Mouse (Mus musculus): ENCODE data around the gene Olfr376. TPM values are rescaled to one million over a fixed set of nuclear protein-coding genes. Genes with fewer than 3 reads are reported as not detected.

Olfr376 gene
- total RNA-seq (2023) = not detected

GRCm38 (mm10) chr11:73370946-73371345 is at the start of gene Olfr376:
TSS of gene Olfr376 (plus strand) at chr11:73371246.

DNA sequence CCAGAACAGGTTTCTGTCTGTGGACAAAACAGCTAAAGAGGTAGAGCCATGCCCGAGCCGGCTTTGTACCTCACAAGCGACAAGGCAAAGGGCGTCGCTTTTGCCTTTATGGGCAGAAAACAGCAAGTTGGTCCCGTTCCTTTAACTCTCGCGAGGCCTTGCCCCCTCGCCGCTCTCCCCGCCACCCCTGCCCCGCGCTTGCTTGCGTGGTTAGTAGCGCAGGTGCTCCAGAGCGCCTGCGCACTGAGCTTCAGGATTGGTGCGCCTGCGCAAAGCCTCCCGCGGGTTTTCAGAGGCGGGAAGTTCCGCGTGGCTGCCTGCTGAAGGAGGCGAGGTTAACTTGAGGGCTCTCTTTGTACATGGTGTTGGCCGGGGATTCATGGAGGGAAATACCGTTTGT is 41.6 kb upstream of the Olfr376 start, which contains the start of the genes Aspa, Gm49340 and Spata22:
TSS of gene Aspa (minus strand) at position 155 of the 400 bp plus-strand sequence.
TSS of gene Gm49340 (plus strand) at position 300 of the 400 bp plus-strand sequence.
TSS of gene Spata22 (plus strand) at position 300 of the 400 bp plus-strand sequence.

GRCm38 (mm10) chr11:73350483-73350882 is 20.6 kb upstream of the Olfr376 start, which contains the start of gene Olfr20:
TSS of gene Olfr20 (plus strand) at chr11:73350783.

GRCm38 (mm10) chr11:73399514-73399913 is 28.5 kb downstream of the Olfr376 start, which contains the start of gene Olfr1:
TSS of gene Olfr1 (minus strand) at chr11:73399614.

Other genes with a start within 250 kb of the Olfr376 start
- 10 to 100 TPM in 1 of 2 experiments, 1 to 10 TPM in 1; 8.9 to 11.9 TPM for gene Haspin, start 233.0 kb upstream of the Olfr376 start, total RNA-seq (2023)
- gene P2rx5, start 210.8 kb upstream of the Olfr376 start, total RNA-seq (2023) = not detected
- 10 to 100 TPM; 20.7 to 22.7 TPM for gene Emc6, start 194.2 kb upstream of the Olfr376 start, total RNA-seq (2023)
- 10 to 100 TPM; 16.3 to 18.2 TPM for gene Tax1bp3, start 194.2 kb upstream of the Olfr376 start, total RNA-seq (2023)
- 10 to 100 TPM; 15.1 to 18.7 TPM for gene Ctns, start 172.2 kb upstream of the Olfr376 start, total RNA-seq (2023)
- gene Shpk, start 171.8 kb upstream of the Olfr376 start, total RNA-seq (2023) = 1 to 10 TPM; 1.3 to 1.8 TPM
- not detected for gene Trpv1, start 137.0 kb upstream of the Olfr376 start, total RNA-seq (2023)
- gene Trpv3, start 103.9 kb upstream of the Olfr376 start, total RNA-seq (2023) = not detected
- under 1 TPM in 1 of 2 experiments, not detected in 1; 0.09 TPM for gene Aspa, start 41.6 kb upstream of the Olfr376 start, total RNA-seq (2023)
- not detected for gene Gm49340, start 41.5 kb upstream of the Olfr376 start, total RNA-seq (2023)
- gene Spata22, start 41.5 kb upstream of the Olfr376 start, total RNA-seq (2023) = not detected
- not detected for gene Olfr20, start 20.5 kb upstream of the Olfr376 start, total RNA-seq (2023)
- not detected for gene Olfr1, start 28.4 kb downstream of the Olfr376 start, total RNA-seq (2023)
- not detected for gene Olfr378, start 57.2 kb downstream of the Olfr376 start, total RNA-seq (2023)
- gene Olfr380, start 86.3 kb downstream of the Olfr376 start, total RNA-seq (2023) = not detected
- not detected for gene Olfr381, start 120.4 kb downstream of the Olfr376 start, total RNA-seq (2023)
- gene Olfr382, start 146.0 kb downstream of the Olfr376 start, total RNA-seq (2023) = not detected
- not detected for gene Olfr385, start 221.8 kb downstream of the Olfr376 start, total RNA-seq (2023)
- not detected for gene Olfr384, start 227.3 kb downstream of the Olfr376 start, total RNA-seq (2023)

Measured in neutrophil, adult 59 days (primary cell).